Mouse (Mus musculus) liver, postnatal 0 days (tissue): ENCODE data around the gene Txndc17. TPM values are rescaled to one million over a fixed set of nuclear protein-coding genes. Genes with fewer than 3 reads are reported as not detected.
"Not testable (repeated sequence)": the region's sequence is repeated elsewhere in the genome, so short reads cannot be mapped to it uniquely, and the experiment has no call there.

Experiments
- ATAC-seq: fragments of 200-750 bp; cut with Nextera tagmentation; 2 replicates; pipeline ENCODE4 v1.8.0; 2017; ENCODE audit warnings: mild to moderate bottlenecking, moderate library complexity
- DNase-seq: peaks from one replicate; pipeline ENCODE4 v3.0.0-alpha.2; 2016
- H3K27ac ChIP-seq: fragments of 300-500 bp; sonication (generic); 2 replicates; pipeline ENCODE4 v1.5.1; 2014; ENCODE audit warnings: antibody characterized with exemption, moderate library complexity, mild to moderate bottlenecking, low read depth
- H3K27me3 ChIP-seq: fragments of 300-500 bp; sonication (generic); 2 replicates; pipeline ENCODE4 v1.6.1; 2014; ENCODE audit warnings: low read length, control low read depth, mixed read lengths; ENCODE audit not compliant: insufficient read depth
- H3K36me3 ChIP-seq: fragments of 300-500 bp; sonication (generic); replicated peaks from 2 replicates; pipeline ENCODE4 v1.6.1; 2014; ENCODE audit warnings: mild to moderate bottlenecking, control low read depth, low read length, moderate library complexity, mixed read lengths; ENCODE audit not compliant: insufficient read depth
- H3K4me1 ChIP-seq: fragments of 300-500 bp; sonication (generic); 2 replicates; pipeline ENCODE4 v1.6.1; 2014; ENCODE audit warnings: antibody characterized with exemption, mild to moderate bottlenecking, control low read depth; ENCODE audit not compliant: insufficient read depth
- H3K4me2 ChIP-seq: fragments of 300-500 bp; sonication (generic); 2 replicates; pipeline ENCODE4 v1.6.1; 2014; ENCODE audit warnings: low read depth, mild to moderate bottlenecking, low read length, moderate library complexity, mixed read lengths
- H3K4me3 ChIP-seq: fragments of 300-500 bp; sonication (generic); 2 replicates; pipeline ENCODE4 v1.5.1; 2014; ENCODE audit warnings: low read depth, low read length
- H3K9ac ChIP-seq: fragments of 300-500 bp; sonication (generic); replicated peaks from 2 replicates; pipeline ENCODE4 v1.6.1; 2014; ENCODE audit warnings: mild to moderate bottlenecking, moderate library complexity
- H3K9me3 ChIP-seq: fragments of 300-500 bp; sonication (generic); 2 replicates; pipeline ENCODE4 v1.6.1; 2016; ENCODE audit warnings: mild to moderate bottlenecking, control low read depth, low read length, mixed read lengths
- CTCF ChIP-seq: sonication (generic); IDR thresholded peaks from 2 replicates; pipeline ENCODE4 v1.5.1; 2016; ENCODE audit warnings: antibody characterized with exemption, low read depth
- EP300 ChIP-seq: IDR thresholded peaks from 2 replicates; pipeline ENCODE4 v1.6.1; 2016; ENCODE audit warnings: antibody characterized with exemption, low read depth, mild to moderate bottlenecking
- WGBS: fragments of 180-500 bp; shearing (Covaris S2); extraction: QIAGEN DNeasy Blood & Tissue Kit; methylation state at CpG from one replicate; pipeline ENCODE4 v1.1.7; 2014; ENCODE audit not compliant: insufficient replicate concordance; 5-methylcytosine and 5-hydroxymethylcytosine counted together
- polyA plus RNA-seq: library from polyadenylated mRNA; unstranded; fragments of >200 nt; fragmentation: Nextera tagmentation; extraction: Ambion mirVana; gene quantifications from 2 replicates; pipeline ENCODE4 v1.2.1, GENCODE M21; 2015

Gene Txndc17
- polyA plus RNA-seq, result 71.3 and 76.8 TPM in 2 replicates

DNA sequence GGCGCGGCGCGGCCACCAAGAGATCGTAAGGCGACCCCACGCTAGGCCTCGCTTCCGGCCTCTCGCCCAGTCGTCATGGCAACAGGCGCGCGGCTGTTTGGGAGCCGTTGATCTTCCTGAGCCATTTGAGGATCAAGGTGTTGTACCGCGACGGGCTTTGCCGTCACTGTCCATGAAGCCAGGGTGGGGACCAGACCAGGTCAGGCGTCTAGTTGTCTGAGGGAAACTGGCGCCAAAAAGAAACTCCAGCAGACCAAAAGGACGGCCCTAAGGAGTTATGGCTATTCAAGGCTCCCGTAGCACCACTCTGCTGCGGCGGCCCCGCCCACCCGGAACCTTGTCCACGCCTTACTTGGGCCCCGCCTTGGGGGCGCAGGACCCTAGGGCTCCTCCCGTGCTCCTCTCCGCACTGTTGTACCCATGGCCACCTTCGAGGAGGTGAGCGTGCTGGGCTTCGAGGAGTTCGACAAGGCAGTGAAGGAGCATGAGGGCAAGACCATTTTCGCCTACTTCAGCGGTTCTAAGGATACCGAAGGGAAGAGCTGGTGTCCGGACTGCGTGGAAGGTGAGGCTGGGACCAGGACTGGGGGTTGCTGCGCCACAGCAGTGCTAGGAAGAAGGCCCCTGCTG is at the start of gene Txndc17, which contains the start of gene 4933427D14Rik:
TSS of gene Txndc17 (plus strand) at position 344 of the 630 bp plus-strand sequence.
TSS of gene 4933427D14Rik (minus strand) at position 256 of the 630 bp plus-strand sequence.
- DNase-seq (peak; percentile 88), ATAC-seq (peak; percentile 92)
- peak within 1 kb of the TSS; percentile 80 for H3K9ac ChIP-seq
- H3K36me3 ChIP-seq, result 0 out of 2 replicates have a peak, but pooled peaks cover 11% of the 10 kb centered on the region
- peak within 1 kb of the TSS; percentile 58; the same call in 1 of the 2 replicates for H3K27ac ChIP-seq
- H3K27me3 ChIP-seq, result no peaks in the 10 kb centered on the region
- peaks cover 10% of the 10 kb centered on the region for H3K4me1 ChIP-seq
- no peak for TF ChIP-seq EP300
- no peak for TF ChIP-seq CTCF
- under 1% methylated on average over 42 of the region's 42 CpGs for WGBS
- H3K9me3 ChIP-seq, result no peaks in the 10 kb centered on the region
- peak within 1 kb of the TSS; percentile 74 for H3K4me3 ChIP-seq
- H3K4me2 ChIP-seq, result peak within 1 kb of the TSS; percentile 94

DNA sequence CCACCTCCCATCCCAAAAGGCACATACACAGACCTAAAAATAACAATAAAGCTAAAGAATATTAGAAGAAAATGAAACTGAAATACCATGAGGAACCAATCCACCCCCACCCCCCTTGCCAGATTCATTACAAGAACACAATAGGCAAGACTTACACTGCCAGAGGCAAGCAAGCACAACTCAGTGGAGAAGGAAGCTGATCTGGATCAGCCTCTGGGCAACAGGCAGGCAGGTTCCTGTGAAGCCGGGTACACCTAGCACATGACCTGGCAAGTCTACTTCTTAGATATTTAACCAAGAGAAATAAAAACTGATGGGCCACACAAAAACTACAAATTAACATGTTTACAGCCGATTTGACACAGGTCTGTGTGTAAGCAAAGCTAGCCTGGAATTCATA is 44.1 kb upstream of the Txndc17 start:
- no peaks in the 10 kb centered on the region for H3K9me3 ChIP-seq
- H3K4me2 ChIP-seq, result no peak overlapping the region
- no peak for TF ChIP-seq CTCF
- TF ChIP-seq EP300, result no peak
- H3K4me3 ChIP-seq, result no peak overlapping the region
- 0 out of 2 replicates have a peak, but pooled peaks cover 18% of the 10 kb centered on the region for H3K36me3 ChIP-seq
- ATAC-seq (no peak), DNase-seq (no peak)
- H3K27me3 ChIP-seq, result no peaks in the 10 kb centered on the region
- no peak overlapping the region for H3K9ac ChIP-seq
- H3K27ac ChIP-seq, result no peak overlapping the region
- 82% methylated on average over 2 of the region's 2 CpGs for WGBS
- H3K4me1 ChIP-seq, result no peaks in the 10 kb centered on the region

- H3K4me1 ChIP-seq, result no peaks in the 10 kb centered on the region
- peak; percentile 13; the same call in 1 of the 2 replicates for ATAC-seq
- 66% methylated on average over 4 of the region's 4 CpGs for WGBS
Measured at GRCm38 (mm10) chr11:72169871-72170270, 37.5 kb upstream of the Txndc17 start.

DNA sequence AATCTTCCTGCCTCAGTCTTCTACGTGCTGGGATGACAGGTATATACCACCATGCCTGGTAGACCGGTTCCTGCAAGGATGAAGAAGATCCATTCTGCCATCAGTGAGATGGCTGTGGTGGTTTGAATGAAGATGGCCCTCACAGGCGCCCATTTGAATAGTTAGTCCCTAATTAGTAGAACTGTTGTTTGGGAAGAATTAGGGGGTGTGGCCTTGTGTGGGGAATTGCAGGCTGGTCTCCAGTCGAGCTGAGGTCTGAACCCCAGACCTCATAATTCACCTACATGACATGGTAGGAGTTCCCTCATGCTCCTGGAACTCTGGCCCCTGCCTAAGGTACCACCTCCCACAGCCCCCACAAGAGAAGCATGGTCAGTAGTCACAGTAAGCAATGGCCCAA is 35.4 kb upstream of the Txndc17 start:
- not testable (repeated sequence) for ATAC-seq, H3K4me2 ChIP-seq, DNase-seq, H3K4me3 ChIP-seq, H3K4me1 ChIP-seq, H3K9me3 ChIP-seq, H3K27me3 ChIP-seq, H3K9ac ChIP-seq, H3K27ac ChIP-seq
- 77% methylated on average over 4 of the region's 4 CpGs for WGBS
- peaks cover 25% of the 10 kb centered on the region for H3K36me3 ChIP-seq

More at GRCm38 (mm10) chr11:72169871-72170270, 37.5 kb upstream of the Txndc17 start:
- H3K9ac ChIP-seq, result no peak overlapping the region
- no peak overlapping the region for H3K4me3 ChIP-seq
- TF ChIP-seq CTCF (no peak), EP300 (no peak)
- H3K4me2 ChIP-seq, result no peak overlapping the region
- peaks cover 21% of the 10 kb centered on the region for H3K36me3 ChIP-seq
- H3K27me3 ChIP-seq, result no peaks in the 10 kb centered on the region
- no peak for DNase-seq
- H3K9me3 ChIP-seq, result no peaks in the 10 kb centered on the region
- H3K27ac ChIP-seq, result no peak overlapping the region

GRCm38 (mm10) chr11:72173506-72173905 is 33.8 kb upstream of the Txndc17 start:
- H3K4me3 ChIP-seq, result no peak overlapping the region
- no peak overlapping the region for H3K27ac ChIP-seq
- no peaks in the 10 kb centered on the region for H3K4me1 ChIP-seq
- no peak overlapping the region for H3K9ac ChIP-seq
- peaks cover 34% of the 10 kb centered on the region for H3K36me3 ChIP-seq
- DNase-seq (no peak), ATAC-seq (no peak)
- TF ChIP-seq CTCF (no peak), EP300 (no peak)
- no peaks in the 10 kb centered on the region for H3K27me3 ChIP-seq
- H3K9me3 ChIP-seq, result no peaks in the 10 kb centered on the region
- H3K4me2 ChIP-seq, result no peak overlapping the region
- 84% methylated on average over 5 of the region's 5 CpGs for WGBS

GRCm38 (mm10) chr11:72174721-72175120 is 32.6 kb upstream of the Txndc17 start:
- no peak overlapping the region for H3K9ac ChIP-seq
- no peaks in the 10 kb centered on the region for H3K4me1 ChIP-seq
- DNase-seq (no peak), ATAC-seq (no peak)
- H3K27ac ChIP-seq, result no peak overlapping the region
- no peak overlapping the region for H3K4me2 ChIP-seq
- WGBS, result 83% methylated on average over 6 of the region's 6 CpGs
- no peak overlapping the region for H3K4me3 ChIP-seq
- TF ChIP-seq EP300 (no peak), CTCF (no peak)
- H3K36me3 ChIP-seq, result peaks cover 34% of the 10 kb centered on the region
- no peaks in the 10 kb centered on the region for H3K27me3 ChIP-seq
- H3K9me3 ChIP-seq, result no peaks in the 10 kb centered on the region
